Mouse (Mus musculus): ENCODE data around the gene Rap1b.
A peak's percentile ranks its signal among the peaks of the same experiment; 100 is the strongest.

Gene Rap1b

GRCm38 (mm10) chr10:117845597-117846259 lies at the start of gene Rap1b:
TSS of gene Rap1b (minus strand) at chr10:117846035.
- DNase-seq (ENCODE audit: low read depth, low spot score), result peak; percentile 89

- peak; percentile 74 for DNase-seq (ENCODE audit: low read depth, low spot score)
These were observed 49.4 kb upstream of the Rap1b start for GRCm38 (mm10) chr10:117895186-117895585.

DNA sequence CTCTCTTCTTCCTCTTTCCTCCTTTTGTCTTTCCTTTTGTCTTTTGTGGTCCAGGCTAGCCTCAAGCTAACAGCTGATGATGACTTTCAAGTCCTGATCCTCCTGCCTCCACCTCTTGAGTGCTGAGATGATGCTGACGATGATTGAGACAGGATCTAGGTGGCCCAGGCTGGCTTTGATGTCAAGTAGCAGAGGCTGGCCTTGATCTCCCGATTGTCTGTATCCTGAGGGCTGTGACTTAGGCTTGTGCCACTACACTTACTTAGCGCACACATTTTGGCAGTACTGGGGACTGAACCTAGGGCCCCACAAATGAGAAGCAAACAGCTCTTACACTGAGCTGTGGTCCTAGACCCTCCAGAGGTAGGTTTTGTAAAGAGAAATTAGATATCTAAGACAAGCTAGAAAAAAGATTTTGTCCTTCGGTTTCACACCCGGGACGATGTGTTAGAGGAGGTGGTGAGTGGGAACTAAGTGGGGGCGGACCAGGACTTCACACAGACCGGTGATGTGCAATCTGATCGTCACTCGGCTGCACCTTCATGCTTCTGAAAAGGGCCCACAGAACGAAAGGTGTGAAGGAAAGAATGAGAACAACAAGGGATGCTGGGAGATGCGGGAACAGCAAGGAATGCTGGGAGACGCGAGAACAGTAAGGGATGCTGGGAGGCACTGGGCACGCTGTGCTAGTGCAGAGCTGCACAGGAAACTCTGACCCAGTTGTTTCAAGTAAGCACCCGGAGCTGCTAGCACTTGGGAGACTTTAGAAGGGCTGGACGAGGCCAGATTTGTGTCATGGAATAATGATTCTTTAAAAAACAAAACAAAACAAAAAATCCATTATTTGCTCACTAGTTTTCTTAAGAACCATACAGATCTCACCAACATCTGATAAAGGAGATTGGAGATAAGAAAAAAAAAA lies 48.5 kb upstream of the Rap1b start:
- DNase-seq (ENCODE audit: low read depth, low spot score), result peak; percentile 38

- peak; percentile 49 for DNase-seq (ENCODE audit: low read depth, low spot score)
These were observed 47.3 kb upstream of the Rap1b start for GRCm38 (mm10) chr10:117893128-117893527.

DNA sequence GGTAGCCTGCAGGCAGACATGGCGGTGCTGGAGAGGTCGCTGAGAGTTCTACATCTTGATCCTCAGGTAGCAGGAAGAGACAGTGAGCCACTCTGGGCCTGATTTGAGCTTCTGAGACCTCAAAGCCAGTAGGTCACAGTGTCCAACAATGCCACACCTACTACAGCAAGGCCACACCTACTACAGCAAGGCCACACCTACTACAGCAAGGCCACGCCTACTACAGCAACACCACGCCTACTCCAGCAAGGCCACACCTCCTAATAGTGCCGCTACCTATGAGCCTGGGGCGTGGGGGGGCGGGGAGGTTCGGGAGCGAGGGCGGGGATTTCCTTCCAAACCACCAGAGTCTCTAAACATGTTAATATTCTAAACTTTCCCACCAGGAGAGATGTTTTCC lies 45.5 kb upstream of the Rap1b start:
- peak; percentile 86 for DNase-seq (ENCODE audit: low read depth, low spot score)

- DNase-seq (ENCODE audit: low read depth, low spot score), result no peak
These were observed 43.0 kb upstream of the Rap1b start for GRCm38 (mm10) chr10:117888822-117889221.

DNA sequence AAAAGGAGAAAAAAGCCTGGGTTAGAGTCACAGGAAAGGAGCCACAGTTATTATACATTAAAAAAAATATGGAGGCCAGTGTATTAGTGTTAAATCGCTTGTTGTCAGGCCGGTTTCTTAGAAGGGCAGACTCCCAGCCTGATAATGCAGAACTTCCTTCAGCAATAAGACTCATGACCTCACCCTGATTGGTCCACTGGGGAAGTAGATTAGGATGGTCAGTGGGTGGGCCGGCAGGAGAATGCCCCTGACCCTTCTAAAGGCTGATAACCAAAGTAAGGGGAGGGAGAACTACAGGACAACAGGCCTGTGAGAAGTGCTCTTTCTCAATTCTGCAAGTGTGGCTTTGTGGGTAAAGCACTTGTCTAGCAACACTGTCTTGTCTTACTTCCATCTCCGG lies 39.5 kb upstream of the Rap1b start:
- no peak for DNase-seq (ENCODE audit: low read depth, low spot score)

DNA sequence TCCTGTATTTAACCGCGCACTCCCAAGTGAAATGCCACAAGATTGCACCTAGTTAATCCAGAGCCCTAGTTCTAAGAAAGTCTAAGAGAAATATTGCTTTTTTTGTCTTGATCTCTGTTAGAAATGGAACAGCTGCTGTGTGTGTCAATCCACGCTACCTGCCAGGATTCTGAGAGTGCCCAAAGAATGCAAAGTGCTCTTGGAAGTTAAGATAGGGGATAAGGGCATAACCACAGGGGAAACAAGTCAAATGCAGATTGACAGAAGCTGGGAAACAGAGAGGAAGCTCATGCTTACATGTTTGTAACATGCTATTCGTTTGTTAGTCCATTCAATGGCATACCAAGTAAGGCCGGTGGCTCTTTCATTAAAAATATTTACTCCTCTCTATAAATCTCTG lies 38.9 kb upstream of the Rap1b start:
- no peak for DNase-seq (ENCODE audit: low read depth, low spot score)

GRCm38 (mm10) chr10:117883438-117883837 lies 37.6 kb upstream of the Rap1b start:
- DNase-seq (ENCODE audit: low read depth, low spot score), result no peak

DNA sequence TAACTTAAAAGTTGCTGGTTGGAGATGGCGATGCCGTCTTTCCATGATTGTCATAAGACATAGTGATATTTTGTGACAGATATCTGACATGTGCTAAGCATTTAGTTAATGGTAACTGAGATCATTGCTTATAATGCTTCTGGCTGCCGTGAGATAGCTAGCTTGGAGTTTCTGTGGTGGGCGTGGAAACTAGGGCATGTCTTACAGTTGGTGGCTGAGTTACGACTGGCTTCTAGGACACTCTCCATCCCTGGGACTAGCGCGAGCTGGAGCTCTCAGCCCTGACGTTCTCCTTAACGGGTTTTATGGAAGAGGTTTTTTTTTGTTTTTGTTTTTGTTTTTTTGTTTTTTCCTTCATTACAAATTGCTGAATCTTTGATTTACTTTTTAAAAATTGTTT lies 32.8 kb upstream of the Rap1b start:
- no peak for DNase-seq (ENCODE audit: low read depth, low spot score)

GRCm38 (mm10) chr10:117876801-117877200 lies 31.0 kb upstream of the Rap1b start:
- no peak for DNase-seq (ENCODE audit: low read depth, low spot score)

GRCm38 (mm10) chr10:117876400-117876799 lies 30.6 kb upstream of the Rap1b start:
- DNase-seq (ENCODE audit: low read depth, low spot score), result no peak

GRCm38 (mm10) chr10:117874936-117875335 lies 29.1 kb upstream of the Rap1b start:
- no peak for DNase-seq (ENCODE audit: low read depth, low spot score)

GRCm38 (mm10) chr10:117873952-117874351 lies 28.1 kb upstream of the Rap1b start:
- DNase-seq (ENCODE audit: low read depth, low spot score), result no peak

- no peak for DNase-seq (ENCODE audit: low read depth, low spot score)
These were observed 26.6 kb upstream of the Rap1b start for GRCm38 (mm10) chr10:117872468-117872867.

DNA sequence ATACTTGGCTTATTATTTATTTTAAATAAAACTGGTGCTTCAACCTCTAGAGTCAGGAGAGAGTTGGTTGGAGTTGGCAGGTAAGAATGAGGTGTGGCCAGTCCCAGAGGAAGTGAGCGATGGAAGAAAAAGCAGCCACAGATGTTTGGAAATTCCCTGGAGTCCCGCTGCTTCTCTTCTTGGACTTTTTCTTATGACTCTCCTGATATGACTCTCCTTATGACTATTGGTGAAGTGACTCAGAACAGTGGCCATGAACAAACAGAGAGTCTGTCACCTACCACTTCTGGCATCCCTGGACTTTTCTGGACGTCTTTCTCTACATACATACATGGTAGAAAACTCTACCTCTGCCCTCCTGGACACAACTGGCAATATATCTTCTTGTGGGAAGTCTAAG lies 21.5 kb upstream of the Rap1b start:
- no peak for DNase-seq (ENCODE audit: low read depth, low spot score)

GRCm38 (mm10) chr10:117866641-117867040 lies 20.8 kb upstream of the Rap1b start:
- DNase-seq (ENCODE audit: low read depth, low spot score), result peak; percentile 84

DNA sequence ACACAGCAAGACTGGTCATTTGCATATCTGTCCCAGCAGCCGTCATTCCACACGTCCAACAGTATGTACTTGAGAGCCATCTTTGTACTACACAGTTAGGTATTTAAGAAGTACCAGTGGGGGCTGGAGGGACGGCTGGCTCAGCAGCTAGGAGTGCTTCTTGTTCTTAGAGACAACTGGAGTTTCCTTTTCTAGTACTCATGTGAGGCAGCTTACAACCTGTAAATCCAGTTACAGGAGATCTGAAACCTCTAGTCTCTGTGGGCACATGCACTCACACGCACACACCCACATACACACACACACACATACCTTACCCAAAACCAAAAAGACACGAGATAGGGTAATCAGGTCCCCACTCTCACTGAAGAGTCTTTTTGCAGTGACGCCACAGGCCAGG lies 18.9 kb upstream of the Rap1b start:
- DNase-seq (ENCODE audit: low read depth, low spot score), result no peak

DNA sequence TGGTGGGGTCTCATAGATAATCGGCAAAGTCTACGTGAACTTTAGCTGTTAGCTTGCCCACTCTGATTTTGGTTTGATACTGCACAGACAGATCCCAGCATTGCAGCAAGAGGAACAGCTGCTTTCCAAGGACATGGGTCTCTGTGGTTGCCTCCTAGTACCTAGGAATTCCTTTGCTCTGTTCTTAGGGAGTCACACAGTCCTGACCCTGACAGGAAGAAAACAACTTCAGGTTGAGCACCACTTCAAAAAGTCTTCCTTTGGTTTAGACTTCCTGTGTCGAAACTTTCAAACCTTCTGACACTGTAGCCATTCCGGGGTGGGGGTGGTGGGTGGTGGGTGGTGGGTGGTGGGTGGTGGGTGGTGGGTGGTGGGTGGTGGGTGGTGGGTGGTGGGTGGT lies 18.4 kb upstream of the Rap1b start:
- no peak for DNase-seq (ENCODE audit: low read depth, low spot score)

- DNase-seq (ENCODE audit: low read depth, low spot score), result peak; percentile 80
These were observed 16.3 kb upstream of the Rap1b start for GRCm38 (mm10) chr10:117862014-117862580.

- no peak for DNase-seq (ENCODE audit: low read depth, low spot score)
These were observed 15.1 kb upstream of the Rap1b start for GRCm38 (mm10) chr10:117860958-117861357.

GRCm38 (mm10) chr10:117860361-117860760 lies 14.5 kb upstream of the Rap1b start:
- no peak for DNase-seq (ENCODE audit: low read depth, low spot score)

DNA sequence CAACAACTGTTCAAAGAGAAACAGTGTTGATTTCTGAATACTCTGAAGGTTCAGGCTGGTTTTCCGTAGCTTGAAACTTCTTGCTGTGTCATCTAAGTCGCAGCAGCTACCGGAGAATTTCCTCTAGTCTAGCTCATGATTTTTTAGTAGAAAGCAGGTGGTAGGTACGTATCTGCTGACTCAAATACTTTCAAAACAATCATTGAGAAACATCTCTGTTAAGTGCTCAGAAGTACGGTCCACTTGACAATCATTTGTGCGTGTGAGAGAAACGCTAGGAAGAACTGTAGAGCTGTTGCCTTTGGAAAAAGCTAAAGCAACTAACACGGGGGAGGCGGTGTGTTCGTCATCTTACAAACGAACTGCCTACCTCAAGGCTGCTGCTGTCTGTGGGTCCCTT lies 14.0 kb upstream of the Rap1b start:
- DNase-seq (ENCODE audit: low read depth, low spot score), result no peak
